Mouse (Mus musculus) kidney, adult 11 months (tissue): Measurements from ENCODE around the gene Olfr520.
"Not testable (repeated sequence)": the region's sequence is repeated elsewhere in the genome, so short reads cannot be mapped to it uniquely, and the experiment has no call there.

Experiments
- DNase-seq: peaks from one replicate; pipeline ENCODE4 v3.0.0; 2022

Olfr520 gene

GRCm38 (mm10) chr7:99716536-99716935 is 13.5 kb upstream of the Olfr520 start:
- DNase-seq: no peak

GRCm38 (mm10) chr7:99734612-99735011 is 4.5 kb downstream of the Olfr520 start:
- DNase-seq: no peak

GRCm38 (mm10) chr7:99735491-99735890 is 5.4 kb downstream of the Olfr520 start:
- DNase-seq: not testable (repeated sequence)

GRCm38 (mm10) chr7:99739276-99739675 is 9.2 kb downstream of the Olfr520 start:
- no peak for DNase-seq

GRCm38 (mm10) chr7:99763207-99763606 is 33.1 kb downstream of the Olfr520 start, which contains the start of gene Olfr521:
Olfr521 (plus strand) TSS chr7:99763507.
- no peak for DNase-seq

- no peak for DNase-seq
Measured at GRCm38 (mm10) chr7:99781385-99781784, 51.3 kb downstream of the Olfr520 start.

GRCm38 (mm10) chr7:99781916-99782315 is 51.8 kb downstream of the Olfr520 start:
- no peak for DNase-seq

- no peak for DNase-seq
Measured at GRCm38 (mm10) chr7:99783421-99783820, 53.3 kb downstream of the Olfr520 start.

GRCm38 (mm10) chr7:99785553-99785952 is 55.5 kb downstream of the Olfr520 start:
- DNase-seq: no peak
